Mouse (Mus musculus) skeletal muscle tissue, adult 2 months (tissue): Measurements from ENCODE around the gene Npm3.

ENCODE experiments used
- DNase-seq: peaks from one replicate; pipeline ENCODE4 v3.0.0-alpha.2; 2012; ENCODE audit warnings: low read depth, low spot score

Gene Npm3

GRCm38 (mm10) chr19:45753551-45753950 is 4.2 kb upstream of the Npm3 start:
- no peak for DNase-seq

- DNase-seq, result no peak
Observed at GRCm38 (mm10) chr19:45751881-45752280, 2.5 kb upstream of the Npm3 start.

GRCm38 (mm10) chr19:45748691-45749242 is 624 bp downstream of the Npm3 start:
- no peak for DNase-seq

- DNase-seq, result no peak
Observed at GRCm38 (mm10) chr19:45748206-45748605, 1.2 kb downstream of the Npm3 start.

GRCm38 (mm10) chr19:45747028-45747867 is 2.1 kb downstream of the Npm3 start:
- DNase-seq, result peak; percentile 77

- peak; percentile 51 for DNase-seq
Observed at GRCm38 (mm10) chr19:45746153-45747020, 3.0 kb downstream of the Npm3 start.

GRCm38 (mm10) chr19:45745344-45746152 is 3.8 kb downstream of the Npm3 start:
- no peak for DNase-seq

GRCm38 (mm10) chr19:45743619-45744018 is 5.8 kb downstream of the Npm3 start:
- DNase-seq, result no peak

GRCm38 (mm10) chr19:45742984-45743575 is 6.3 kb downstream of the Npm3 start:
- no peak for DNase-seq

- DNase-seq, result no peak
Observed at GRCm38 (mm10) chr19:45742218-45742983, 7.0 kb downstream of the Npm3 start, which contains the start of gene Fgf8. TSS of gene Fgf8 (minus strand) at chr19:45742915.

- no peak for DNase-seq
Observed at GRCm38 (mm10) chr19:45741431-45742217, 7.8 kb downstream of the Npm3 start.

GRCm38 (mm10) chr19:45740817-45741216 is 8.6 kb downstream of the Npm3 start:
- DNase-seq, result no peak

- no peak for DNase-seq
Observed at GRCm38 (mm10) chr19:45740233-45740632, 9.2 kb downstream of the Npm3 start.

GRCm38 (mm10) chr19:45738521-45738920 is 10.9 kb downstream of the Npm3 start:
- no peak for DNase-seq

GRCm38 (mm10) chr19:45737846-45738484 is 11.4 kb downstream of the Npm3 start:
- DNase-seq, result no peak

- no peak for DNase-seq
Observed at GRCm38 (mm10) chr19:45737208-45737845, 12.1 kb downstream of the Npm3 start.

GRCm38 (mm10) chr19:45736855-45737207 is 12.6 kb downstream of the Npm3 start:
- DNase-seq, result no peak

GRCm38 (mm10) chr19:45736241-45736640 is 13.2 kb downstream of the Npm3 start:
- DNase-seq, result no peak
